Mouse (Mus musculus) adrenal gland, postnatal 36 days (tissue): ENCODE results near the gene Cbr2. TPM values are rescaled to one million over a fixed set of nuclear protein-coding genes. Genes with fewer than 3 reads are reported as not detected.

Source experiments
- total RNA-seq, 2 experiments: library from RNA; stranded (reverse); gene quantifications; 2 replicates each; pipeline ENCODE4 v1.2.3; 2021

Cbr2 gene
- total RNA-seq, 2 experiments from 2014 or later: 5.0 to 7.8 TPM

Other genes starting within 250 kb of the Cbr2 start
- 100 to 1,000 TPM; 110 to 111 TPM for gene Mrpl12, start 247.5 kb downstream of the Cbr2 start, total RNA-seq
- 100 to 1,000 TPM; 105 to 115 TPM for gene Slc25a10, start 240.3 kb downstream of the Cbr2 start, total RNA-seq
- 1 to 10 TPM in 1 of 2 experiments, under 1 TPM in 1; 0.86 to 1.9 TPM for gene Gcgr, start 201.4 kb downstream of the Cbr2 start, total RNA-seq
- gene Mcrip1, start 182.4 kb downstream of the Cbr2 start, total RNA-seq: 10 to 100 TPM; 58.0 to 73.4 TPM
- 1 to 10 TPM in 1 of 2 experiments, under 1 TPM in 1; 0.56 to 1.3 TPM for gene Ppp1r27, start 181.0 kb downstream of the Cbr2 start, total RNA-seq
- gene P4hb, start 158.9 kb downstream of the Cbr2 start, total RNA-seq: 100 to 1,000 TPM; 490 to 574 TPM
- gene Arhgdia, start 150.5 kb downstream of the Cbr2 start, total RNA-seq: 100 to 1,000 TPM; 348 to 361 TPM
- 10 to 100 TPM; 97.0 to 99.2 TPM for gene Alyref, start 133.7 kb downstream of the Cbr2 start, total RNA-seq
- gene Anapc11, start 133.7 kb downstream of the Cbr2 start, total RNA-seq: 100 to 1,000 TPM in 1 of 2 experiments, 10 to 100 TPM in 1; 86.0 to 102 TPM
- 1 to 10 TPM in 1 of 2 experiments, not detected in 1; 1.6 TPM for gene Npb, start 123.6 kb downstream of the Cbr2 start, total RNA-seq
- gene Pcyt2, start 114.2 kb downstream of the Cbr2 start, total RNA-seq: 100 to 1,000 TPM; 212 to 312 TPM
- 10 to 100 TPM; 49.6 to 67.0 TPM for gene Sirt7, start 106.9 kb downstream of the Cbr2 start, total RNA-seq
- 10 to 100 TPM; 50.4 to 78.6 TPM for gene Mafg, start 98.5 kb downstream of the Cbr2 start, total RNA-seq
- 1 to 10 TPM; 1.1 to 1.5 TPM for gene Pycr1, start 88.3 kb downstream of the Cbr2 start, total RNA-seq
- gene Myadml2, start 84.0 kb downstream of the Cbr2 start, total RNA-seq: not detected
- gene Notum, start 70.9 kb downstream of the Cbr2 start, total RNA-seq: 1 to 10 TPM; 8.5 to 9.8 TPM
- 10 to 100 TPM; 71.1 to 95.1 TPM for gene Aspscr1, start 59.1 kb downstream of the Cbr2 start, total RNA-seq
- 10 to 100 TPM; 52.1 to 60.4 TPM for gene Cenpx, start 18.4 kb downstream of the Cbr2 start, total RNA-seq
- gene Lrrc45, start 18.2 kb downstream of the Cbr2 start, total RNA-seq: 10 to 100 TPM; 24.3 to 27.7 TPM
- 10 to 100 TPM in 1 of 2 experiments, 1 to 10 TPM in 1; 8.2 to 17.0 TPM for gene Rac3, start 10.6 kb downstream of the Cbr2 start, total RNA-seq
- 10 to 100 TPM; 31.8 to 77.7 TPM for gene Dcxr, start 4.8 kb downstream of the Cbr2 start, total RNA-seq
- 10 to 100 TPM in 1 of 2 experiments, 1 to 10 TPM in 1; 6.0 to 13.1 TPM for gene Hmga1b, start 30.7 kb upstream of the Cbr2 start, total RNA-seq
- 10 to 100 TPM; 19.2 to 19.7 TPM for gene Rfng, start 52.1 kb upstream of the Cbr2 start, total RNA-seq
- gene Gps1, start 52.2 kb upstream of the Cbr2 start, total RNA-seq: 100 to 1,000 TPM; 139 to 142 TPM
- 10 to 100 TPM; 57.2 to 59.6 TPM for gene Dus1l, start 64.3 kb upstream of the Cbr2 start, total RNA-seq
- gene Fasn, start 92.4 kb upstream of the Cbr2 start, total RNA-seq: 1,000 to 10,000 TPM; 1,954 to 2,603 TPM
- 10 to 100 TPM; 10.6 to 22.0 TPM for gene Ccdc57, start 200.8 kb upstream of the Cbr2 start, total RNA-seq
- 1 to 10 TPM in 1 of 2 experiments, under 1 TPM in 1; 0.89 to 2.1 TPM for gene Slc16a3, start 216.4 kb upstream of the Cbr2 start, total RNA-seq